Mouse (Mus musculus): ENCODE data around the gene Lrrc32. TPM values are rescaled to one million over a fixed set of nuclear protein-coding genes. Genes with fewer than 3 reads are reported as not detected.

Lrrc32 gene
- polyA plus RNA-seq, 1 experiment from 2014 or later = 3.0 TPM

- DNase-seq (ENCODE audit: low spot score) = no peak
These were observed 1.7 kb upstream of the Lrrc32 start for GRCm38 (mm10) chr7:98487202-98487980.

GRCm38 (mm10) chr7:98488398-98489130 is 519 bp upstream of the Lrrc32 start:
- DNase-seq (ENCODE audit: low spot score) = peak; percentile 80

- peak; percentile 63 for DNase-seq (ENCODE audit: low spot score)
These were observed 571 bp downstream of the Lrrc32 start for GRCm38 (mm10) chr7:98489623-98490084.

GRCm38 (mm10) chr7:98490328-98490727 is 1.2 kb downstream of the Lrrc32 start:
- peak; percentile 41 for DNase-seq (ENCODE audit: low spot score)

GRCm38 (mm10) chr7:98490911-98491310 is 1.8 kb downstream of the Lrrc32 start:
- DNase-seq (ENCODE audit: low spot score) = no peak

DNA sequence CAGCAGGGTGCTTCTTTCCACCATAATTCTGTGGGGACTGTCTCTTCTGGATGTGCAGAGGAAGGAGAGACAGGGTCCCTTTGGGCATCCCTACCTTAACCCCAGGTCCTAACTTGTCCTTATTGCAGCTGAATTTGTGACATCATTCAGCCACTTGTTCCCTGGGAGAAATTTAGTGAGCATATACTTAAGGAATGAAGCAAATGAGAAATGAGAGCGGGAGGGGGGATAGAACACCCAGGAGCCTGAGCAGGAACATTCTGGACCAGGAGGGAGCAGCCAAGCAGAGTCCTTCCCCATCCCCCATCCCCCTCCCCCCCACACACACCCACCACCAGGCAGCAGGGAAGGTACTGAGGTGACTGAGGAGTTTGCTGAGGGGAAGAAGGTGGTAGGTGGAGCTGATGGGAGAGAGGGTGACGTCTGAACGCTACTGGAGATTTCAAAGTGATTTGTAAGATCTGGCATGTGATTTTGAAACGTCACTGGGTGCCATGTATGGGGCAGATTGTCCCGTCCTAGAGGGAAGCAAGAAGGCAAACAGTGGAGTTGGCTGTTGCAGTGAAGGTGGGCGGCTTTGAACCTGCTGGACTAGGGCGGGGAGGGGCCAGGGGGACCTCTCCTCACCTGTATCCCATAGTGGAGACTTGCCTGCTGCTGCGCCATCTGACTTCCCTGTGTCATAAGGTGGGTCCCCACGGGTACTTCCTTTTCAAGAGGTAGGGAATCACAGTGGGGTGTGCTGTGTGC is 2.5 kb downstream of the Lrrc32 start:
- no peak for DNase-seq (ENCODE audit: low spot score)

DNA sequence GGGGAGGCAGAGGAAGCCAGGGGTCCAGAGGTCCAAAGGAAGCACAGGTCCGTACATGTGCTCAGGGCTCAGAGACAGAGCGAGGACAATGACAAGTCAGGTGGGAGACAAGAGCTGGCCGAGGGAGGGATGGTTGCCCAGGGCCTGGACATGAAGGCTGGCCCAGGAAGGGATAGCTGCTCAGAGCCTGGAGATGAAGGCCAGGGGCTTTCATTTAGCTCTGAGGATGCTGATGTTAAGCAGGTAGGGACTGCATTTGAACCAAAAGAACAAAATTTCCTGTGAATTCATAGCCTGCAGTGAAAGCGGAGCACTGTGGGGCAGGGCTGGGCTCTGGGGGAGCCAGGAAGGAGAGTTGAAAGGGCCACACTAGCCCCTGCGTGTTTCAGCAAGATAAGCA is 3.2 kb downstream of the Lrrc32 start:
- DNase-seq (ENCODE audit: low spot score) = no peak

DNA sequence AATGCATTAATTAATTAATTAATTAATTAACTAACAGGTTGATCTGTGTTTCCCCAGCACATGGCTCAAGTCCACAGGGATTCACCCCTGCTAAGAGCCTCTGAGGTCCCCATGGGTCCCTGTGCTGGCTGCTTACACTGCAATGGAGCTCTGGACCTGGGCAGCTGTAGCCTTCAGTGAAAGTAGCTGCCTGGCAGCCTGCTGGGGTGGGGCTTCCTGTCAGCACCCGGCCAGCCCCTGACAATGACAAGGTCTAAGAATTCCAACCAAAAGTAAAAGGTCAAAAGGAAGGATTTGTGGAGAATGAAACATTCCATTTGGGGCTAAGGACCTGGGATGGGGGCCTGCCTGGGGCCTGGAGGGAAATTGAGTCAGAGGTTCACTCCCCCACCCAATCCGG is 4.2 kb downstream of the Lrrc32 start:
- no peak for DNase-seq (ENCODE audit: low spot score)

GRCm38 (mm10) chr7:98493901-98494480 is 4.9 kb downstream of the Lrrc32 start:
- DNase-seq (ENCODE audit: low spot score) = no peak

DNA sequence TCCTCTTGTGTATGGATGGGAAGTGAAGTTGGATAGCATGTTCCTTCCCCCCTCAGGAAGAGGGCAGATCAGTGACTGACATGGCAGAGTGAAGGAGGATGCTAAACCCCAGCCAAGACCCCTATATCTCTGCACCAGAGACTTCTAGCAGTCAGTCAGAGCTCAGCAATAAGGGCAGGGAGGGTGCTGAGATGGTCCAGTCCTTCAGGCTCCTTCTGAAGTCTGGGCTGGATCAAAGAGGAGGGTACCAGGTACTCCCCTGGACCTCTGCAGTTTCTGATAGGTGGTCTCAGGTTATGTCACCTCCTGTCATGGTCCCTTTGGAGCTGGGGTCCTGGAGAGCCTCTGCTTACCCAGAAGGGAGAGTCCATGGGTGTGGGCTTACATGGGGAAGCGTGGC is 6.5 kb downstream of the Lrrc32 start:
- DNase-seq (ENCODE audit: low spot score) = no peak

GRCm38 (mm10) chr7:98497451-98497850 is 8.4 kb downstream of the Lrrc32 start:
- no peak for DNase-seq (ENCODE audit: low spot score)

GRCm38 (mm10) chr7:98498101-98498500 is 9.0 kb downstream of the Lrrc32 start:
- DNase-seq (ENCODE audit: low spot score) = no peak

- no peak for DNase-seq (ENCODE audit: low spot score)
These were observed 9.8 kb downstream of the Lrrc32 start for GRCm38 (mm10) chr7:98498656-98499560.

DNA sequence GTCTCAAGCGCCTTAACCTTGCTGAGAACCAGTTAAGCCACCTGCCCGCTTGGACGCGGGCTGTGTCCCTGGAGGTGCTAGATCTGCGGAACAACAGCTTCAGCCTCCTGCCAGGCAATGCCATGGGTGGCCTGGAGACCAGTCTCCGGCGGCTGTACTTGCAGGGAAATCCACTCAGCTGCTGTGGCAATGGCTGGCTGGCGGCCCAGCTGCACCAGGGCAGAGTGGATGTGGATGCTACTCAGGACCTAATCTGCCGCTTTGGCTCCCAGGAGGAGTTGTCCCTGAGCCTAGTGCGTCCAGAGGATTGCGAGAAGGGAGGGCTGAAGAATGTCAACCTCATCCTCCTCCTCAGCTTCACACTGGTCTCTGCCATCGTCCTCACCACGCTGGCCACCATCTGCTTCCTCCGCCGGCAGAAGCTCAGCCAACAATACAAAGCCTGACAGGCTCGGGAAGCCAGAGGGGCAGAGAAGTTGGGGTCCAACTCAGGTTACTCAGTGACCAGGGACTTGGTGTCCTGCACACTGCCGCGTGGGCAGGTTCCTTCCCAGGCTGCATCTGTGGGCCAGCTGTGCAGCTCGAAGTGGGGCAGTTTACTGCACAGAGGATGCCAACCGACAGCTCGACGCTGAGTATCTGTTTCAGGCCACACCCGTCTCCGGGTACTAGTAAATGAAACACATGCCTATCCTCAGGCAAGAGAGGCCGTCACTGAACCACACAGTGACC is 10.6 kb downstream of the Lrrc32 start:
- DNase-seq (ENCODE audit: low spot score) = no peak

DNA sequence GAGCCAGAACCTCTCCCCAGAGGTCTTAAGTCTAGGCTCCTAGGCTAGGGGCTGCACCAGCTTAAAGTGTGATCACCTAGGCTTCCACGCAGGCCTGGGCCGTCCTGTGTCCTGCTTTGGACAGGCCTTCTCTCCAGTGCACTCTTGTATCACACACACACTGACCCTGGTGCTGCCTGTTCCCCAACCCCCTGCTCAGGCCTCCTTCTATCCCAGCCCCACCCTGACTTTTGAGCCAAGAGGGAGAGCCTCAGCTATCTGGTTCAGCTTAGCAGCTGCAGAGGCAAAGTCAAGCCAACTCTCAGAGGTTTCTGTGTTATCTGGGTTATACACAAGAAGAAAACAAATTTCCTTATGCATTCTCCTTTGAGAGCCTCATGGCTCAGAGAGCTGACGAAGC is 11.4 kb downstream of the Lrrc32 start:
- no peak for DNase-seq (ENCODE audit: low spot score)

DNA sequence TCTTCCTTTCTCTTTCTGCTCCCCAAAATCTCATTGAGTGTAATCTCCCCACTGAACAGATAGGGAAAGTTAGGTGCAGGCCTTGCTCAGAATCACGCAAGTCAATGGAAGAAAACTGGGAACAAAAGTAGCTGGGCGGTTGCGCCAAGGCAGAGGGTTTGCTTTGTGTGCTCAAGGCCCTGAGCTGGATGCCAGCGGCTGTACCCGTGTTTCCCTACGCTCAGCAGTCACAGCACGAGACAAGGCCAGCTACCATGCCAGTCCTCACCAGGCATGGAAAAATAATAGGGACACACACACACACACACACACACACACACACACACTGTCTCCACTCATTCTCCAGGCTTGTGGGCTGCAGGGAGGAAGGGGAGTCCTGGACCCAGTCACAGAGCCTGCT is 12.0 kb downstream of the Lrrc32 start:
- no peak for DNase-seq (ENCODE audit: low spot score)

- no peak for DNase-seq (ENCODE audit: low spot score)
These were observed 13.8 kb downstream of the Lrrc32 start for GRCm38 (mm10) chr7:98502921-98503320.

- no peak for DNase-seq (ENCODE audit: low spot score)
These were observed 15.0 kb downstream of the Lrrc32 start for GRCm38 (mm10) chr7:98503951-98504647.

GRCm38 (mm10) chr7:98504726-98505314 is 15.7 kb downstream of the Lrrc32 start:
- no peak for DNase-seq (ENCODE audit: low spot score)
